Mouse (Mus musculus): ENCODE measurements around the gene Gm9857.

The Gm9857 gene

DNA sequence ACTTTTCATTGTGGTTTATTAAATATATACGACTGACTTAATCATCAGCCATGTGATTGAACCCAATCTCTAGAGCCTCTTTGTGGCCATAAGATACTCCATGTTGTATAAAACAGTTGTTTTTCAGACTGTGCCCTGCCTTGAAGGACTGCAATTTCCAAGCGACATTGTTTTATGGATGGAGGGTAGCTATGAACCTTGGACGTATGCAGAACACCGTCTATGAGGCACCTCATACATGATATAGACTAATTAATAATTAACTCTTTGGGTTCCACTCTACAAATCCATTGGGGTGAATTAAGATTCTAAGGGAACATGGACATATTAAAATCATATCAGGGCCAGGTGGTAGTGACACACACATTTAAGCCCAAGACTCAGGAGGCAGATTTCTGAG lies 14.6 kb downstream of the Gm9857 start:
- no peak for DNase-seq (ENCODE audit: low spot score)

DNA sequence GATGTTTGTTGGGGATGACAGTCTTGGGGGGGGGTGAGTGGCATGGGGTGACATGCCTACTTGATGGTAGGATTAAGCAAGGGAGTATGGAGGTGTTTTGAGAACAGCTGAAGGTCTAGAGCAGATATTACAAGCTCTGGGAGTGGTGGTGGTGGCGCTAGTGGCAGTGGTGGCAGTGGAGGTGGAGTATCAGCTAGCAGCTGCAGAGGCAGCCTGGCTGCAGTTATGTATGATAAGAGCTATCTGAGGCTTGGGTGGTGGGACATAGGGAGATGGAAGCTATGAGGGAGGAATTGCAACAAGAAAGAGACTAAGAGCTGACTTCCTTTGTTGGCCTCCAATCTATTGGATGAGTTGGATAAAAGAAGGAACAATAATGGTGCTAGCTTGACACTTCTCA lies 18.4 kb downstream of the Gm9857 start:
- no peak for DNase-seq (ENCODE audit: low spot score)

DNA sequence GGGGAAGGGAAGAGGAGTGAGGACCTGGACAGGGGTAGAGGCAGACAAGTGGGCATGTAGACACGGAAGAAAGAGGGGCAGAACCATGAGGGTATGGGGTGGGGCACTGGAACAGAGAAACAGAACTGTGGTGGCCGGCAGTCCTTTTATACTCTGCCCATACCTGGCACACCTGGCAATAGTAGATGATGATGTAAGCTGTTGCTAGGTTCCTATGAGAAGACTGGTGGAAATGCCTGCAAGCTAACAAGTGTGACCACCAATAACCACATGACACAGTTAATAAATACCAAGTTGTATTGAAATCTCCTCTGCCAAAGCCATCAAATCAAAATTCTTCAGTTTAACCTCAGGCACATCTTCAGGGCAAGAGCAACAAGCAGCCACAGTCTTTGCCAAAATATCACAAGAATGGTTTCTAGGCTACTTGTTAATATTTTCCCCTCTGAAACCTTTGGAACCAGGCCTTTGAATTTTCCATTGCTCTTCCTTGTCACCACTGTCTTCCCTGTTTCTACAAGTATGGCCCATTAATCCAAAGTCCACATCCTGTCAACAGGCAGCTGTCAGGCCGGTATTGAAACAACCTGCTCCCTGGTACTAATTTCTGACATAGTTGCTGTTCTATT lies 19.7 kb downstream of the Gm9857 start:
- no peak for DNase-seq (ENCODE audit: low spot score)

DNA sequence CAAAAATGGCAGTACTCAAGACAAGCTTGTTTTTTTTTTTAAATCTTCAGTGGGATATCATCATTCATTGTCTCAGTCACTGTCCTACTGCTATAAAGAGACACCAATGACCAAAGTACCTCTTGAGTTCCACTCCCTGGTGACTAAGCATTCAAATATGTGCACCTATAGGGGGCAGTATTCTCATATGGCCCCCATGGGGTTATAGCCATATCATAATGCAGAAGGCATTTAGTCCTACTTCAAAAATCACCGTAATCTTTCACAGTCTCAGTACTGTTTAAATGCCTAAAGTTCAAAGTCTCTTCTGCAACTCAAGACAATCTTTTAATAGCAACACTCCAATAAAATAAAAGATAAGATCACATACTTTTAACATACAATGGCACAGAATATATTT lies 21.4 kb downstream of the Gm9857 start:
- no peak for DNase-seq (ENCODE audit: low spot score)

DNA sequence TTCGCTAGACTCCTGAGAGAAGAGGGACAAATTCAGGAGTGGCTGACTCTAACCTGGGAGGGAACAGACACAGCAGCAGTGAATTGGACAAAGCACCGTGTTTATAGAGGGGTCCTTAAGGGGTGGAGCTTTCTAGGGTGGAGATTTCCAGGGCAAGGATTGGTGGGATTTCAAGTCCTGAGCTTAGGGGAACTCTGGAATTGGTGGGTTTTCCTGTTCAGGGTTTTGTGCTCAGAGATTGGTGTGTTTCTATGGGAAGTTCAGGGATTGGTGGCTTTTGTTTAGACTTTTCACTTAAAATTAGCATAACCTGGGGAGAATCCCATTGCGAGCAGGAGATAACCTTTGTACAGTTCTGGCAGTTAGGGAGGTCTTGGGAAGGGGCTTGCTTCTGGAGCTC lies 22.3 kb downstream of the Gm9857 start:
- no peak for DNase-seq (ENCODE audit: low spot score)

DNA sequence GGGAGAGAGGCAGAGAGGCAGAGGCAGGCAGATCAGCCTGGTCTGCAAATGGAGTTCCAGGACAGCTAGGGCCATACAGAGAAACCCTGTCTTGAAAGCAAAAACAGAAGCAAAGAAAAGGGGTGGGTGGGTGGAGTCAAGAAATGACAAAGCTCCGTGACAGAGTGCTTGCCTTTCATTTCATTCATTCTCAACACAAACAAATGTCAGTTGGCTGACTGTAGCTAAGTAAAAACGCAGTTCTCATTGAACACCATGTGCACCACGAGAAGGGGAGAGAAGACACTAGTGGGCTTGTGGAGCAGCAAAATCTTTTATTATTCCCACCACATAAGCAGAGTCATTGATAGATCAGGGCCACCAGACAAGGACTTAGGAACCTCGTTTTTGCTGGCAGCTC lies 23.4 kb downstream of the Gm9857 start:
- no peak for DNase-seq (ENCODE audit: low spot score)

DNA sequence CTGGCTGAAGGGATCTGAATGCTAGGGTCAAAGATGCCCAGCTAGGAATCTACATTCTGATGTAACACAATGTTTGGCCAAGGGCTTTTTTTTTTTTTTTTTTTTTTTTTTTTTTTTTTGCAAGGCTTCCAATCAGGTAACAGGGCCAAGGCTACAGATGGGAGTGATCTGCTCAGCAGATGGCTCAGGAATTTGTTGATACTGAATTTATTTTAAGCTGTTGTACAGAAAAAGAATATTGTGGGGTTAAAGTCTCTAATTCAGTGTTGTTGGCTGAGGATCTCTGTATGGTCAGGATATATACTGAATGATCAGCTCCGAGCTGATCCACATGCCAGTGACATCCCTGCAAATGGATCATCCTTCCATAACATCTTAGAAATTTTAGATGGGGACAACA lies 24.2 kb downstream of the Gm9857 start:
- no peak for DNase-seq (ENCODE audit: low spot score)

DNA sequence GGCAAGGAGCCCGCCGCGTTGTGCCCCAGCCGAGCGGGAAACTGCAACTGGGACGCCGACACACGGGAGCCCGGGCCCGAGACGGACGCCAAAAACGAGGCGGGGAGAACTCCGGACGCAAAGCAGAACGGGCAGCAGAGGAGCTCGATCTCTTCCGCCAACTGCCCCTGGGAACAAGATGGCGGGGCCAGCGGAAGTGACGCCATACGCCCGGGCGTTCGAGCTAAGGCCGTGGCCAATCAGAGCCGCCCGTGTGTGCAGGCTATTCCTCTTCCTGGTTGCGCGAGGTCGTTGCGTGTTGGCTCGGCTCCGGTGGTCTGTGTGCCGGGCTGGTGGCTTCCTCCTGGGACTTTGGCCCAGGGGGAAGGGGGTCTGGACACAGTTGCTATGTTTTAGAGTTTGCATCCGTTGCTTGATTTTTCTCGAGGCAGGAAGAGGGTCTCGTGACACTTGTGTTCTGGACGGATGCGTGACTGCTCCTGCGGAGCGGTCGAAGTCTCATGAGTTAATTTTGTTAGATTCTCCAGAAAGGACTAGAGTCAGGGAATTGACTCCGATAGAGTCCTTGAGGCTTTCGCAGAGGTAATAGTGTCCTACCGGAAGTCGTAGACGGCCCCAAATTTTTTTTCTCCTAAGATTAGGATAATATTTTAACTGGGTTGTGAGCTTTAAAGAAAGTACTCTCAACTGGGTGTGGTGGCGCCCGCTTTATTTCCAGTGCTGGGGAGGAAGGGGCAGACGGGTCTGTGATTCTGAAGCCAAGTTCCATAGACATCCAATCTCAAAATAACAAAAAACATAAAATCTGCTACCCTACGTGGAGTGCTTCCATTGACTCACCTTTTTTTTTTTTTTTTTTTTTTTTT lies 28.5 kb downstream of the Gm9857 start, which contains the start of gene Prpf38b:
Prpf38b (minus strand) TSS at position 180 of the 866 bp plus-strand sequence.
- DNase-seq (ENCODE audit: low spot score): peak; percentile 92

DNA sequence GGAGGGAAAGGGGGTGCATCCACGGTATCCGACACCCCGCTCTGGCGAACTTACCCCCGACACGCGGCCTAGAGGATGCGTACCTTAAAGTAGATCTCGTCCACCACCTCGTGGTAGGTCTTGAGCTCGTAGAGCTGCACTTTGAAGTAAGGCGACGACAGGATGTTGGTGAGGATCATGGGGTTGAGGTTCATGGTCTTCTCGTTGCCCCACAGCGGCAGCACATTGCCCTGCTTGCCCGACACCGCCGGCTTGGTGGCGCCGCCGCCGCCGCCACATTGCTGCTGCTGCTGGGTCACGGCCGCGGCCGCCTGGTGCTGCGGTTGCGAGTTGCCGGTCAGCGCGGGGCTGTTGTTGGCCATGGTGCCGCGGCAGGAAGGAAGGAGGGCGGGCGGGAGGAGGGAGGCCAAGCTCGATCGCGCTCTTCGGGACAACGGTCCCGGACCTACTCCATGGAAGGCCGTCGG lies 29.1 kb downstream of the Gm9857 start:
- DNase-seq (ENCODE audit: low spot score): no peak

DNA sequence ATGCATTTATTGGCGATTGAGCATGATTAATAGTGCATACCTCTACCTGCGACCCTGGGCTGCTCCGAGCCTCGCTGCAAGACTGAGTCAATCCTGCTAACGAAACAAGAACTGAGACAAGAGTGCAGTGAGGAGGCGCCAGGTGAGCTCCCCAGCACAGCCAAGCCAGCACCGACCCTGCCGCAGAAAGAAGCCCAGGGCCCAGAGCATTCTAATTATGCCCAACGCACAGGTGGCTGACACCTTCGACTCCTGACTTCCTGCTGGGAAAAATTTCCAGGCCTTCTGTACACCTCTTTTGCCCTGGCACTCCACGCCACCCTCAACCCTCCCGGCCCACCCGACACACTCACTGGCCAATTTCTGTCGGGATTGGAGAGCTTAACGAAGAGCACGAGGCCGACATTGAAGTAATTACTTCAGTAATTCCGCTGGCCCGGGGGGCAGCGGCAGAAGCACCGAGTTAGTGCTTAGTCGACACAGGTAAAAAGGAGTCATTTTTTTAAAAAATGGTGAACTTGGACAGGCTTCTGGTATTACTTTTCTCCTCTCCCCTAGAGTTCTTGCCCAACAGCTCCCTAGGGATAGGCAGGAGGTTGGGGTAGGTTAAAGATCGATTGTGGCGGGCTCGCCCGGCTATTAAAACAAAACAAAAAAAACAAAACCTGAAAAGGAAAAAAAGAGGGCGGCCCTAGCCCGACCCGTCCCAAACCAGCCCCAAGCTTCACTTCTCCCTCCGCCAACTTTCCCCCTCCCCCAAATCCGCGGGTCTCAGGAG lies 29.8 kb downstream of the Gm9857 start:
- DNase-seq (ENCODE audit: low spot score): no peak

DNA sequence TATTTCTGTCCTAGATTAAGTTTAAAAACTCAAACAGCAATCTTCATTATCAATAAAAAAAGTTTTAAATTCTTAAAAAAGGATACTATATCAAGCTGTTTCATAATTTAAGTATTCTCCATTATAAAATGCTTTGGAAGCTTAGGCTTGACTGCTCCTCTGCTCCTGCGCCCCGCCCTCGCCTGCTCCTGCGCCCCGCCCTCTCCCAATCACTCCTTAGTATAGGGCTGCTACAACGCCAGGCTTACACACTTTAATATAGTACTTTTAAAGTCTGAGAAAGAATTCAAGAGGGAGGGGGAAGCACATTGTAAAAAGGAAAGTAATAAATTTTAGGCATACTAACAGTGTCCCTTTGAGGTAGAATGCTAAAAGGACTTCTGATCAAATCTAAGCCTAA lies 37.3 kb downstream of the Gm9857 start:
- DNase-seq (ENCODE audit: low spot score): no peak

DNA sequence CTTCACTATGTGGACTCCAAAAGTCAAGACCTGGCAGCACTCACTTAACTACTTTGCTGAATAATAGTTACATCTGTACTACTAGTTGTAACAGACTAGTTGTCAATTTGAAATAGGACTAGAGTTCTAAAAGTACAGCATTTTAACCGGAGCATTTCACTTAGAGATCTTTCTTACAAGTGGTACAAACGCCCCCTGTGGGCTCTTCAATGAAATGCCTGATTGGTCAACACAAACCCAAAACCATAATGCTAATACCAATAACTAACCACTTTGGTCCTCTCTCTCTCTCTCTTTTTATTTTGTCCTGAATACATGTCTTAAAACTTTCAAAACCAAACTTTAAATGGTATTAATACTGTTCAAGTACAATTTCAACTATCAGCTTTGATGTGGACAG lies 38.2 kb downstream of the Gm9857 start:
- no peak for DNase-seq (ENCODE audit: low spot score)

DNA sequence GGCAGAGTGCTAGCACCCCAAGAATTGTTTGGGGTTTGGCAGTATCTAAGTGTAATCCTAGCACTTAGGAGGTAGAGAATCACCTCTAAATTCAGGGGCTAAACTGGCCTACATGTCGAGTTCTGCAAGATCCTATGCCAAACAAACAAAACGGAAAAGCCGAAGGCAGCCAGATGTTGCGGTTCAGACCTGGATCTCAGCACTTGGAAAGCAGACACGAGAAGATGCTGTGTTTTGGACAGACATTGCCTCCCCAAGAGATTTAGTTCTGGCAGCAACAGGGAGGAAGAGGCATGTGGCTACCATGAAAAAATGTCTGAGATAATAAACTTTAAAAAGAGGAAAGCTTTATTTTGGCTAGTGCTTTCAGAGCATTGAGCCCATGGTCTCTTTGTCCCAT lies 39.6 kb downstream of the Gm9857 start:
- no peak for DNase-seq (ENCODE audit: low spot score)

DNA sequence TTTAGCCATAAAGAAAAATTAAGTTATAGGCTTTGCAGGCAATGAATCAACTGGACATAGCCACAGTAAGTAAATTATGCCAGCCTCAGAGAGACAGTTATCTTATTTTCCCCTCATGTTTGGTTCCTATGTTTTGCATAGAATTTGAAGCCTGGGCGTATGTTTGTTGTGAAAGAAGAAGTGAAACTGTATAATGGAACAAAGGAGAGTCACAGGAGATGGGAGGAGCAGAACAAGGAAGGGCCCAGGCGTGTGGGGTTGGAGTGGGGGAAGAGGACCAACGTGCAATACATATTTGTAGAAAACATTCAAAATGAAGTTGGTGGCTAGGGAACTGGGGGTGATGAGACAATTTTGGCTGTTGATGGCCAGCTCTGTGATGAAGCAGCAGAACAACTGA lies 40.1 kb downstream of the Gm9857 start:
- DNase-seq (ENCODE audit: low spot score): no peak

DNA sequence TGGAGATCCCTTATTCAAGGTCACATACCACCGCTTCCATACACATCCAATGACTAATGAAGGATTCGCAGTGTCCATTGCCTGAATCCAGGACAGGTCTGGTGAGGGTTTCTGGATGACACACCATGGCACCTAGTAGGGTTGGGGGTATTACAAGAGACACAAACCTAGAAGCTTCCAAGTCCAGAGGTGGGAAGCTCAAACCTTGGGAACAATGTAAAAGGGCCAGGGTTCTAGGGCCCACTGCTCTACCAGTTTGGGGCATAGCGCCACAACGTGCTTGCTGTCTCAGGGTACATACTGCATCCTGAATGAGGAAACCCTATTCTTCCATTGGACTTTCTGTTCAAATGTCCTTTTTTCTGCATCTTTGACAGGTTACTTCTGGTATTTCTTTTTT lies 41.6 kb downstream of the Gm9857 start:
- no peak for DNase-seq (ENCODE audit: low spot score)

DNA sequence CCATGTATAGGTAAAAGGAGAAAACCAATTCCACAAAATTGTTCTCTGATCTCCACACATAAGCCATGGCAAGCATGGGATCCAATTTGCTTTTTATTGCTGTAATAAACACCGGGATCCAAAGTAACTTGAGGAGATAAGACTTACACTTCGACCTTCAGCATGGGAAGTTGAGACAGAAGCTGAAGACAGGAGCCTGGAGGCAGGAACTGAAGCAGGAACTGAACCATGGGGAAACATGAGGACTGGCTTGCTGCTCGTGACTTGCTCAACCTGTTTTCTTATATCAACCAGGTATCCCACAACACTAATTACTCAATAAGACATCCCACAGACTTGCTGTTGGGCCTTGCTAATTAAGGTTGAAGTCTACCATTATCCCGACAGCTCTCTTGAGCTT lies 47.3 kb downstream of the Gm9857 start:
- no peak for DNase-seq (ENCODE audit: low spot score)

DNA sequence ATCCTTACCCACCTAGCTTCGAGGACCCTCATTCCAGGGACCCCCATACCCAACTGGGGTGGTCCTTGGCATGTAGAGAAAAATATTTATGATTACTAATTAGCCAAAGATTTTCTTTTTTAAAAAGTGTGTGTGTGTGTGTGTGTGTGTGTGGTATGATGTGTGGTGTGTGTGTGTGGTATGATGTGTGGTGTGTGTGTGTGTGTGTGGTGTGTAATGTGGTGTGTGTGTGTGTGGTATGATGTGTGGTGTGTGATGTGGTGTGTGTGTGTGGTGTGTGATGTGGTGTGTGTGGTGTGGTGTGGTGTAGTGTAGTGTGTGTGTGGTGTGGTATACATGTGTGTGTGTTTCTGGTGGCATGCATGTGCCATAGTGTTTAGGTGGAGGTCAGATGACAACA lies 48.2 kb downstream of the Gm9857 start:
- DNase-seq (ENCODE audit: low spot score): no peak
